Mouse (Mus musculus) intestine, embryonic 14.5 days (tissue): ENCODE results near the gene Trio. TPM values are rescaled to one million over a fixed set of nuclear protein-coding genes. Genes with fewer than 3 reads are reported as not detected.

Experiments used
- ATAC-seq: fragments of 200-750 bp; cut with Nextera tagmentation; replicated peaks from 2 replicates; pipeline ENCODE4 v1.8.0; 2017; ENCODE audit warnings: low read depth, moderate number of reproducible peaks, moderate TSS enrichment, moderate library complexity; ENCODE audit not compliant: low FRiP score, low TSS enrichment
- DNase-seq: peaks from one replicate; pipeline ENCODE4 v3.0.0-alpha.2; 2018; ENCODE audit warnings: low spot score
- H3K27ac ChIP-seq: fragments of 300-500 bp; sonication (generic); 2 replicates; pipeline ENCODE4 v1.5.1; 2014; ENCODE audit warnings: low read depth, mild to moderate bottlenecking, control low read depth
- H3K27me3 ChIP-seq: fragments of 300-500 bp; sonication (generic); replicated peaks from 2 replicates; pipeline ENCODE4 v1.6.1; 2014; ENCODE audit warnings: low read length, control low read depth; ENCODE audit not compliant: control insufficient read depth, insufficient read depth
- H3K36me3 ChIP-seq: fragments of 300-500 bp; sonication (generic); 2 replicates; pipeline ENCODE4 v1.6.1; 2014; ENCODE audit warnings: low read length, control low read depth; ENCODE audit not compliant: control insufficient read depth, insufficient read depth
- H3K4me1 ChIP-seq: fragments of 300-500 bp; sonication (generic); replicated peaks from 2 replicates; pipeline ENCODE4 v1.6.1; 2014; ENCODE audit warnings: low read length, control low read depth, mixed read lengths; ENCODE audit not compliant: control insufficient read depth, insufficient read depth
- H3K4me2 ChIP-seq: fragments of 300-500 bp; sonication (generic); 2 replicates; pipeline ENCODE4 v1.6.1; 2014; ENCODE audit warnings: low read length
- H3K4me3 ChIP-seq: fragments of 300-500 bp; sonication (generic); 2 replicates; pipeline ENCODE4 v1.5.1; 2014; ENCODE audit warnings: low read depth, low read length, control low read depth, mixed read lengths
- H3K9ac ChIP-seq: fragments of 300-500 bp; sonication (generic); 2 replicates; pipeline ENCODE4 v1.6.1; 2014; ENCODE audit warnings: mild to moderate bottlenecking, low read length
- H3K9me3 ChIP-seq: fragments of 300-500 bp; sonication (generic); 2 replicates; pipeline ENCODE4 v1.6.1; 2016; ENCODE audit warnings: low read length, control low read depth; ENCODE audit not compliant: control insufficient read depth
- WGBS: fragments of 180-500 bp; shearing (Covaris S2); extraction: QIAGEN DNeasy Blood & Tissue Kit; methylation state at CpG from one replicate; pipeline ENCODE4 v1.1.7; 2014; 5-methylcytosine and 5-hydroxymethylcytosine counted together
- polyA plus RNA-seq: library from polyadenylated mRNA; unstranded; fragments of >200 nt; fragmentation: Nextera tagmentation; extraction: Ambion mirVana; gene quantifications from 2 replicates; pipeline ENCODE4 v1.2.1, GENCODE M21; 2014

The Trio gene
- polyA plus RNA-seq, 1 experiment from 2014 or later: 34.7 TPM

DNA sequence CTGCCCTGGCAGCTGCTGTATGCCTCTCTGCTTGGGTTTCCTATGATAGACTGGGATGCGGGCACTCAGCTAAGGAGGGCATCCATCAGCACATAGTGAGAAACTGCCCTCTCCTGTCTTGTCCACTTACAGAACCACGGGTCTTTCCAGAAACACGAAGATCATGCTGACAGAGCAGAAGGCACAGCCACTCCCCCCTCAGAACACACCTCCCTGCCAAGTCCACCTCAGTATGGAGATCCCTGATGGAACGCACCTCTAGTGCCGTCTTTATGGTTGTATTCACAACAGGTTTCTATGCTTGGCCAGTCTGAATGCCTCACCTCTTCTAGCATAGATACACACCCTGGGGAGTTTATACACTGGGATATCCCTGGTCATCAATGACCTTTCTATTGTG lies 135.0 kb downstream of the Trio start:
- H3K4me1 ChIP-seq: no peaks in the 10 kb centered on the region
- WGBS: 88% methylated on average over 5 of the region's 5 CpGs
- no peak for ATAC-seq

DNA sequence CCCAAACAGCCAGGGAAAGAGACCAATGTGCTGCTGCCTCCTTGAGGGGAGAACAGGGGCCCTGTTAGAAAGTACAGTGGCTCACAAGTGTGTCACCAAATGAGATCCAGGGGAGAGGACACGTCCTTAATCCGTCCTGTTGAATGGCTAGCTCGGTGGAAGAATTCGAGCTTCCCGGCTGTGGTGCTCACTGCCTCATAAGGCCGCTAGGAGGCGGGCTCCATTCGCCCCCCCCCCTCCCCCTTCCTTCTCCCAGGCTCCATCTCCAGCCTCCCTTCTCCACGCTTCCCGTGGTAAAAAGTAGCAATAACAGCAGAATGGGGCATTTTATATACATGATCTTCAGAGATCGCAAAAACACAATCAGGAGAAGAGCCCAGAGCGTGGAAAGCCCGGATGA lies 137.5 kb downstream of the Trio start:
- DNase-seq (no peak), ATAC-seq (no peak)

More for the DNA sequence above, 135.0 kb downstream of the Trio start:
- H3K4me2 ChIP-seq: no peak overlapping the region
- H3K9me3 ChIP-seq: no peaks in the 10 kb centered on the region
- H3K27me3 ChIP-seq: no peaks in the 10 kb centered on the region
- no peak overlapping the region for H3K9ac ChIP-seq
- no peak overlapping the region for H3K4me3 ChIP-seq
- DNase-seq: no peak
- H3K36me3 ChIP-seq: peaks cover 78% of the 10 kb centered on the region
- no peak overlapping the region for H3K27ac ChIP-seq

DNA sequence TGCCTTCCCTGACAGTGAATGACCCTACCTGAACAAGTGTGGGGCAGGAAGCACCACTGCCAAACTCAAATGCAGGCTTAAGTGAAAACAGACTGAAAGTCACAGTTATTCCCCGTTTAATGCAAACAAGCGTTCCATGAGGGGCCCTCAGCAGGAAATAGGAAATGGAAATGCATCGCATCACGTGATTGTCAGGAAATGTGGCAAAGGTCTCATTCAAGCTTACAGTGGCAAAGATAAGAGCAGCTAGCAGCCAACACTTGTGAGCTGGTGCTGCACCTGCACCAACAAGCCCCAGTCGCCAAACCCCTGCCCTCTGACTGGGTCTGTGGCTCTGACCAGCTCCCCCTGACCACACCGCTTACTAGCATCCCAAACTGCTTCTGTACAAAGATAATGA lies 138.7 kb downstream of the Trio start:
- ATAC-seq (no peak), DNase-seq (no peak)
- Histone ChIP-seq H3K9me3 (no peaks in the 10 kb centered on the region), H3K27me3 (no peaks in the 10 kb centered on the region), H3K4me1 (no peaks in the 10 kb centered on the region), H3K27ac (no peak overlapping the region), H3K4me3 (no peak overlapping the region), H3K9ac (no peak overlapping the region), H3K4me2 (no peak overlapping the region), H3K36me3 (peaks cover 63% of the 10 kb centered on the region)
- WGBS: 74% methylated on average over 6 of the region's 6 CpGs

More for the DNA sequence above, 137.5 kb downstream of the Trio start:
- Histone ChIP-seq H3K4me2 (no peak overlapping the region), H3K9ac (no peak overlapping the region), H3K27me3 (no peaks in the 10 kb centered on the region), H3K27ac (no peak overlapping the region), H3K4me3 (no peak overlapping the region), H3K9me3 (no peaks in the 10 kb centered on the region), H3K4me1 (no peaks in the 10 kb centered on the region), H3K36me3 (peaks cover 62% of the 10 kb centered on the region)
- WGBS: 63% methylated on average over 13 of the region's 13 CpGs

DNA sequence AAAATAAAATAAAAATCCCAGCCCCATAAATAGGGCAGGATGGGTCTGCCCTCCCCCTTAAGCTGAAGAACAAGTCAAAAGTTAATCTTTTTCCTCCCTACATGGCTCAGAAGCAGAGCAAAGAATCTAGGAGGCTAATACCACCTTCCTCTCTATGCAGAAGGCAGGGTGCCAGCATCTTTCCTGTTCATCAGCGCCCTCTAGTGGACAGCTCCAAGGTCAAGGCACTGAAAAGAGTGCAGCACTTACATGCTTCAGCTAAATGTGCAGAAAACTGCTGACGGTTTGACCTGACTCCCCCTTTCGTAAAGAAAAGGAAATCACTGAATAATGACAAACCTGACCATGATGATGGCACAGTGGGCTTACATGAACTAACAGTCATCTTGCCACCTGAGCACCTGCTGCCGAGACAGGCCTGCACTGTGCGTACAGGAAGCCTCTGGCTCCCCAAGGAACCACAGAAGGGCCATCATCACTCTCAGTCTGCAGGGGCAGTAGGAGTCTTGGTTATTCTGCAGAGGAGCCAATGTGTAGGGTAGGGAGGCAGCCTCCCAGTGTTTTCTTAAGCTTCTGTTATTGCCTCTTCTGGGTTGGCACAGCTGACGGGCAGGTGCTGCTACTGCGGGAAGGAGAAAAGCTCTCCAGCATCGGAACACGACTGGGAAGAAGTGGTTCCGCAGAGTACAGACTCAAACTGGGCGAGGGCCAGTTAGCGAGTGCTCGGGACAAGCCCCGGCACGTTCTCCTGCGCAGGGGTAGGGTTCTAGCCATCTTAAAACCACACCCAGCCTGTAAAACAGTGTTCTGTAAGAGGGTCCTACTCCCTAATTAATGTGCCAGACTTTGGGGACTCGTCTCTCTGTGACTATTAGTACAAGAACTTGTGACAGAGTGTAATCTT lies 141.0 kb downstream of the Trio start:
- Histone ChIP-seq H3K4me1 (no peaks in the 10 kb centered on the region), H3K9me3 (no peaks in the 10 kb centered on the region), H3K4me3 (no peak overlapping the region), H3K36me3 (peaks cover 56% of the 10 kb centered on the region), H3K27me3 (no peaks in the 10 kb centered on the region), H3K9ac (no peak overlapping the region), H3K4me2 (no peak overlapping the region), H3K27ac (no peak overlapping the region)
- peak; percentile 59; the same call in 1 of the 2 replicates for ATAC-seq
- 74% methylated on average over 17 of the region's 17 CpGs for WGBS
- DNase-seq: peak; percentile 91

DNA sequence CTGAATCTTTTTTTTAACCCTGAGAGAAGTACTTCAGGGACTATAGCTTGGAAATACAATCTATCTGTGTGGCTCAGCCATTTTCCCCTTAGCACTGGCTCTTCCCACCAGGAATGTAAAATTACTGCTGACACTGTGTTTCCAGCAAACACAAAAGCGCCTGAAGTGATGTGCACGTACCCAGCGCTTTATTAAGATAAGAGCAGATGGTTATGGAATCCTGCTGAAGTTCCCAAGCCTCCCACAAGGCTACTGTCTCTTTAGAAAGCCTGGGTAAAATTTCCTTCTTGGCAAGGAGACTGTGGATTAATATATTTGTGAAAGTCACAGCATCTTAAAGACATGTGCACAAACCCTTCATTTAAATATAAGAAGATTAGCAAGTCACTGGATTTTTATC lies 141.8 kb downstream of the Trio start:
- DNase-seq: no peak
- WGBS: 72% methylated on average over 3 of the region's 3 CpGs
- H3K27me3 ChIP-seq: no peaks in the 10 kb centered on the region
- no peak overlapping the region for H3K4me3 ChIP-seq
- no peak overlapping the region for H3K4me2 ChIP-seq
- peaks cover 58% of the 10 kb centered on the region for H3K36me3 ChIP-seq
- no peak overlapping the region for H3K27ac ChIP-seq
- no peaks in the 10 kb centered on the region for H3K4me1 ChIP-seq
- H3K9ac ChIP-seq: no peak overlapping the region
- H3K9me3 ChIP-seq: no peaks in the 10 kb centered on the region
- no peak for ATAC-seq

DNA sequence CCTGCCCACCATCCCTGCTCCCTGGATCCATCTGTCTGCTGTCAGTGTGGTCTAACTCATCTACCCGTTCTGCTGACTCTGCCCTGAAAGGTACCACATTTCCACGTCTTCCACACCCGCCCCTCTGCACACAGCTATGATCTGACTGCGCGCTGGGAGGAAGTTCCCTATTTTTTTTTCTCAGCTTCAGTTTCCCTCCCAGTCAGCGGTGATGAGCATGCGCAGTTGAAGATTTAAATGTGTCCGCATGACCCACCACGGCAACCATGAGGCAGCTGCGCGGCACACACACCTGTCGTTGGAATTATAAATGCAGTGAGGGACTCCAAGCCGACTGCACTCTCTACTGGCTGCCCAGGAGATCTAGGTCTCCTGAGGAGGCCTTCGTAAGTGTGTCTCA lies 142.8 kb downstream of the Trio start:
- Histone ChIP-seq H3K27me3 (no peaks in the 10 kb centered on the region), H3K4me1 (no peaks in the 10 kb centered on the region), H3K36me3 (peaks cover 63% of the 10 kb centered on the region), H3K9ac (no peak overlapping the region), H3K4me2 (no peak overlapping the region), H3K4me3 (no peak overlapping the region), H3K9me3 (no peaks in the 10 kb centered on the region), H3K27ac (no peak overlapping the region)
- WGBS: 89% methylated on average over 14 of the region's 14 CpGs
- DNase-seq (no peak), ATAC-seq (no peak)

DNA sequence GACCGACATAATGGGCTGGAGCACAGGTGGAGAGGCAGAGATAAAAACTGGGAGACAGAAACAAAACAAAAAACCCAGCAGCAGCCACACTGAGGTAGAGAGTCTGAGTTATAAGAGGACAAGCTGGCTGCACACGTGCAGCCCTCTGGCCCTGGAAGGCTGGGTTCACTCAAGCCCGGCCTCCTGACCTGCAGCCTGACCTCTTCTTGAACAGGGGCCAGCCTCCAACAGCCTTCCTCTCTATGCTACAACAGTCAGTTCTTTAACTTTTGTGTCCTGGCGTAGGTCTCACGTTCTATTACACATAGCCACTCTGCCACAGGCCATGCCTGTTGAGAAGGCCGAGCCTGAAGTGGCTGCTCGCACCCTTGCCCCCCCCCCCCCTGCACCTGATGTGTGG lies 147.8 kb downstream of the Trio start:
- no peaks in the 10 kb centered on the region for H3K27me3 ChIP-seq
- WGBS: 57% methylated on average over 7 of the region's 7 CpGs
- H3K9ac ChIP-seq: no peak overlapping the region
- H3K4me2 ChIP-seq: no peak overlapping the region
- ATAC-seq (no peak), DNase-seq (no peak)
- H3K4me1 ChIP-seq: no peaks in the 10 kb centered on the region
- H3K27ac ChIP-seq: no peak overlapping the region
- H3K4me3 ChIP-seq: no peak overlapping the region
- peaks cover 55% of the 10 kb centered on the region for H3K36me3 ChIP-seq
- H3K9me3 ChIP-seq: no peaks in the 10 kb centered on the region

DNA sequence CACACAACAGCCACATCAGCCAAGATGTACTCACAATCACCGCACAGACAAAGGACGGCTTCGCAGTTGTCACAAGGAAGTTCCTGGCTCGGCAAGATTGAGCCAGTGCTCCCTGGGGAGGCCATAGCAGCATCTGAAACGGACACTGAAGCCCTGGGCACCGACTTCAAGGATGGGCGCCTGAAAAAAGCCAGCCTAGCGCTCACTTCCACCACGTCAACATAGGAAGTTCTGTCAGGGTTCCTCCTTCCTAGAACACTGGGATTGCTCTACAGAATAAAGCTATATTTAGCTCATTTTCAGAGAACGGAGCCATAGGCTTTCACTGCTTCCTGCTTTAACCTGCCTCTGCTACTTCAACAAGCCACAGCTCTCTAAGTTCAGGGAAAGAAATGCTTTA lies 149.3 kb downstream of the Trio start:
- Histone ChIP-seq H3K4me1 (no peaks in the 10 kb centered on the region), H3K27me3 (no peaks in the 10 kb centered on the region), H3K27ac (no peak overlapping the region), H3K9ac (no peak overlapping the region), H3K36me3 (peaks cover 63% of the 10 kb centered on the region), H3K4me3 (no peak overlapping the region), H3K9me3 (no peaks in the 10 kb centered on the region), H3K4me2 (no peak overlapping the region)
- ATAC-seq (no peak), DNase-seq (no peak)
- WGBS: 76% methylated on average over 10 of the region's 10 CpGs

DNA sequence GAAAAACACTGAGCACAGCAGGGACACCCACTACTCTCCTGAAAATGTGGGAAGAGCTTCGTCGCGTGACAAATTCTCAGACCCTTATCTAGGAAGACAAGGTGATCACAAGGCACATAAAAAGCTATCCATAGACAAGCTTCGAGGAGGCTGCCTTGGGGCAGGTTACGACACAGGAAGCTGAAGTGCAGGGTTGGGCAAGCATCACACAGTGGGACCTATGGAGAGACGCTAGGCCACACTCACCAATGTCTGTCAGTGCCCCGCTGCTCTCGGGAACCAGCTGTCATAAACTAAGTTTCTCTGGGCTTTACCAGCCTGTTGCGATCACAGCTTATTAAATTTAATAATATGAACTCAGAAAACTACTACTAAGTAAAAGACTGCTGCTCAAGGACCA lies 149.9 kb downstream of the Trio start:
- Histone ChIP-seq H3K4me2 (no peak overlapping the region), H3K9ac (no peak overlapping the region), H3K9me3 (no peaks in the 10 kb centered on the region), H3K4me3 (no peak overlapping the region), H3K27me3 (no peaks in the 10 kb centered on the region), H3K27ac (no peak overlapping the region), H3K36me3 (peaks cover 63% of the 10 kb centered on the region), H3K4me1 (no peaks in the 10 kb centered on the region)
- 91% methylated on average over 9 of the region's 9 CpGs for WGBS
- ATAC-seq: no peak
- no peak for DNase-seq
